Mouse (Mus musculus) liver, adult 2 months (tissue): ENCODE measurements around the gene Apmap. TPM values are rescaled to one million over a fixed set of nuclear protein-coding genes. Genes with fewer than 3 reads are reported as not detected.
A peak's percentile ranks its signal among the peaks of the same experiment; 100 is the strongest.

ENCODE experiments used
- DNase-seq: peaks from one replicate; pipeline ENCODE4 v3.0.0-alpha.2; 2011; ENCODE audit warnings: low read depth, low spot score; ENCODE audit errors: extremely low read depth
- H3K27ac ChIP-seq: fragments of 200-500 bp; replicated peaks from 2 replicates; pipeline ENCODE4 v1.5.1; 2012; ENCODE audit warnings: low read depth, mild to moderate bottlenecking, control low read depth, inconsistent platforms, low read length; ENCODE audit not compliant: insufficient read depth
- H3K27me3 ChIP-seq: fragments of 200-500 bp; 2 replicates; pipeline ENCODE4 v1.6.1; 2012; ENCODE audit warnings: mild to moderate bottlenecking, moderate library complexity, low read length, inconsistent platforms; ENCODE audit not compliant: control insufficient read depth, insufficient read depth
- H3K36me3 ChIP-seq: fragments of 200-500 bp; 2 replicates; pipeline ENCODE4 v1.6.1; 2012; ENCODE audit warnings: low read length, inconsistent platforms; ENCODE audit not compliant: control insufficient read depth, insufficient read depth
- H3K4me1 ChIP-seq: fragments of 200-500 bp; 2 replicates; pipeline ENCODE4 v1.6.1; 2011; ENCODE audit warnings: low read length; ENCODE audit not compliant: control insufficient read depth, insufficient read depth
- H3K4me3 ChIP-seq: fragments of 200-500 bp; 2 replicates; pipeline ENCODE4 v1.5.1; 2011; ENCODE audit warnings: low read depth, mild to moderate bottlenecking, control low read depth, low read length, moderate library complexity; ENCODE audit not compliant: insufficient read depth
- H3K79me2 ChIP-seq: fragments of 200-500 bp; 2 replicates; pipeline ENCODE4 v1.6.1; 2012; ENCODE audit warnings: inconsistent platforms, mild to moderate bottlenecking, low read length, moderate library complexity; ENCODE audit not compliant: control insufficient read depth, insufficient read depth
- H3K9ac ChIP-seq: fragments of 200-500 bp; 2 replicates; pipeline ENCODE4 v1.6.1; 2012; ENCODE audit warnings: low read depth, mild to moderate bottlenecking, control low read depth, inconsistent platforms, low read length
- CTCF ChIP-seq: fragments of 200-500 bp; IDR thresholded peaks from 2 replicates; pipeline ENCODE4 v1.5.1; 2011; ENCODE audit warnings: low read depth, low read length, control low read depth
- POLR2A ChIP-seq: fragments of 200-500 bp; IDR thresholded peaks from 2 replicates; pipeline ENCODE4 v1.6.1; 2011; ENCODE audit warnings: low read length, control low read depth; ENCODE audit not compliant: insufficient read depth; ENCODE audit errors: extremely low read depth
- WGBS: fragments of 180-500 bp; shearing (Covaris S2); methylation state at CpG from one replicate; pipeline ENCODE4 v1.1.7; 2018; 5-methylcytosine and 5-hydroxymethylcytosine counted together
- polyA plus RNA-seq: library from polyadenylated mRNA; depleted of rRNA; stranded (reverse); fragments of >200 nt; gene quantifications from 2 replicates; pipeline ENCODE4 v1.2.3, GENCODE M21; 2012; rRNA removed
- total RNA-seq: library from RNA; depleted of rRNA; stranded (reverse); fragments of >200 nt; gene quantifications from 2 replicates; pipeline ENCODE4 v1.2.3, GENCODE M21; 2014; rRNA removed

The Apmap gene
- total RNA-seq, result 37.2 and 42.9 TPM in 2 replicates
- polyA plus RNA-seq, result 23.5 and 42.7 TPM in 2 replicates

DNA sequence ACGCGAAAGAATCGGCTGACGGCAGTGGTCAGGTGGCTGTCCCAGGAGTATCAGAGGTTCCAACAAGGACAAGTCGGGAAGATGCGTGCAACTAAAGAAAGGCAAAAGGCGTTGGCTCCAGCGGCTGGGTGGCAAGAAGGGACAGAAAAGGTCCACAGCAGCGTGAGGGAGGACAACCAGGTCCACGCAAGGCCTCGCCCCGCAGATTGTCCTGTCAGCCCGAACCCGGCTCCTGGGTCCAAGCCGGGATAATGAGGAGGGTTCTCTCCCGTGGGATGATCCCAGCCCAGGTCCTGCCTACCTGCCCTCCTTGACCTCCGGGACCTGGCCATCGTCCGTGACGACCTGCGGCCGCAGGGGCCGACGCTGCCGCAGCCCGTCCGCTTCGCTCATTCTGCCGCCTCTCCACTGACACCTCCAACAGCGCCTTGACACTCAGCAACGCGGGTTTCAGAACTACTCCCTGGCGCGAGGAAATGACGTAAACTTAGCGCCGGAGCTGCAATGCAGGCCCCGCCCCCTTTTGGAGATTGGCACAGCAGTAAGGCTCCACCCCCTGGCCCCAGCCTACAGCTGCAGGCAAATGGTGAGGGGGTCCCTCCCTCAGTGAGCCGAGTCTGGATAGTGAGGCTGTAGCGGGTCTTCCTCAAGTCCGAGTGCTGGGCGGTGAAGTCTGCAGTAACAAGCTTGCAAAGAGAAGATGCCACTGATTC, at the start of gene Apmap:
Apmap (minus strand) TSS at position 481 of the 713 bp plus-strand sequence.
- peak; percentile 44; the same call in 1 of the 2 replicates for TF ChIP-seq POLR2A
- TF ChIP-seq CTCF, result 0 out of 2 replicates have a peak, but pooled peaks have one; percentile 5
- peak; percentile 85 for DNase-seq
- peaks cover 5% of the 10 kb centered on the region for H3K4me1 ChIP-seq
- H3K79me2 ChIP-seq, result no peaks in the 10 kb centered on the region
- 0 out of 2 replicates have a peak within 1 kb of the TSS, but pooled peaks have one; percentile 34 for H3K27ac ChIP-seq
- H3K36me3 ChIP-seq, result no peaks in the 10 kb centered on the region
- H3K9ac ChIP-seq, result peak within 1 kb of the TSS; percentile 89
- peak within 1 kb of the TSS; percentile 95 for H3K4me3 ChIP-seq
- WGBS, result under 1% methylated on average over 42 of the region's 42 CpGs
- no peaks in the 10 kb centered on the region for H3K27me3 ChIP-seq

DNA sequence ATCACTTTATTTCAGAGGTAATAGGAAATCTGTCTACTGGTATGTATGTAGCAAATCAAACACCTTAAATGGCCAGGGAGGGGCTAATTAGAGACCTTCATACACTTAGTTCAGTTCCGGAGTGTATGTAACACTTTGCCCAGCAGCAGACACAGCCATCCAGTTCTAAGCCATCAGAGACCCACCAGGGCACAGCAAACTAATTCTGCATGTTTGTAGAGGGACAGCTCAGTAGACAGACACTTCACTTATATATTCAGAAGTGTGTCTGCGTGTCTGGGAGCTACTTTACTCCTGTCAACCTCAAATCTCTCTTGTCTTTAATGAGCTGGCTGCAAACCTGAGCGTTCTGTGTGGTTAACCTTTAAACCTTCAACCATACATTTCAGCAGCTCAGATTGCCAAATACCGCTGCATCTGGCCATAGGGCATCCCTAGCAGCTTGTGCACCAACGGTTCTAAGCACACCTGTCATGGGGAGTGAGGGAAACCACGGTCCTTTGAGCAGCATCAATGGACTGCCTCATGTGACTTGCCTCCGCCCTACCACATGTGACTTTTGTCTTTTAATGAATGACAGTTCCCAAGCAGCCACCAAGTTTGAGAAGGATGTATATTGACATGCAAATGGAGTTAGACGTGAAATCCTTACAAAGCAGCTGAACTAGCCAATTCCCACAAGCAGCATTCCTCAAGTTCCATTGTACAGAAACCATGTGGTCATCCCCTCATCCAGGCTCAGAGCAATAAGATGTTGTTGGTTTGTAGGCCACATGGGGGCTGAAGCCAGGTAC, 48.8 kb upstream of the Apmap start:
- no peak for DNase-seq
- Histone ChIP-seq H3K9ac (no peak overlapping the region), H3K4me3 (no peak overlapping the region), H3K79me2 (no peaks in the 10 kb centered on the region), H3K27me3 (no peaks in the 10 kb centered on the region), H3K36me3 (no peaks in the 10 kb centered on the region), H3K4me1 (no peaks in the 10 kb centered on the region), H3K27ac (no peak overlapping the region)
- WGBS, result 37% methylated on average over 8 of the region's 8 CpGs
- no peak for TF ChIP-seq POLR2A

GRCm38 (mm10) chr2:150656112-150656511, 47.7 kb upstream of the Apmap start:
- 89% methylated on average over 3 of the region's 3 CpGs for WGBS
- DNase-seq, result no peak
- H3K36me3 ChIP-seq, result no peaks in the 10 kb centered on the region
- no peak overlapping the region for H3K4me3 ChIP-seq
- no peaks in the 10 kb centered on the region for H3K27me3 ChIP-seq
- no peak overlapping the region for H3K9ac ChIP-seq
- no peaks in the 10 kb centered on the region for H3K79me2 ChIP-seq
- no peaks in the 10 kb centered on the region for H3K4me1 ChIP-seq
- no peak for TF ChIP-seq CTCF
- TF ChIP-seq POLR2A, result no peak
- no peak overlapping the region for H3K27ac ChIP-seq

- WGBS, result 61% methylated on average over 6 of the region's 6 CpGs
- no peaks in the 10 kb centered on the region for H3K4me1 ChIP-seq
- no peak overlapping the region for H3K4me3 ChIP-seq
- no peak overlapping the region for H3K27ac ChIP-seq
- no peaks in the 10 kb centered on the region for H3K36me3 ChIP-seq
- H3K79me2 ChIP-seq, result no peaks in the 10 kb centered on the region
- no peak overlapping the region for H3K9ac ChIP-seq
- no peaks in the 10 kb centered on the region for H3K27me3 ChIP-seq
- DNase-seq, result no peak
- TF ChIP-seq POLR2A (no peak), CTCF (no peak)
Observed at GRCm38 (mm10) chr2:150655290-150655689, 46.9 kb upstream of the Apmap start.

- WGBS, result 88% methylated on average over 2 of the region's 2 CpGs
- H3K4me1 ChIP-seq, result no peaks in the 10 kb centered on the region
- H3K9ac ChIP-seq, result no peak overlapping the region
- H3K27ac ChIP-seq, result no peak overlapping the region
- H3K4me3 ChIP-seq, result no peak overlapping the region
- H3K36me3 ChIP-seq, result no peaks in the 10 kb centered on the region
- H3K27me3 ChIP-seq, result no peaks in the 10 kb centered on the region
- DNase-seq, result no peak
- TF ChIP-seq POLR2A, result no peak
- no peak for TF ChIP-seq CTCF
- no peaks in the 10 kb centered on the region for H3K79me2 ChIP-seq
Observed at GRCm38 (mm10) chr2:150654814-150655213, 46.4 kb upstream of the Apmap start.
